Mouse (Mus musculus) kidney, postnatal 0 days (tissue): Measurements from ENCODE around the gene Prkn. TPM values are rescaled to one million over a fixed set of nuclear protein-coding genes. Genes with fewer than 3 reads are reported as not detected.

Experiments used
- ATAC-seq: fragments of 200-750 bp; cut with Nextera tagmentation; replicated peaks from 2 replicates; pipeline ENCODE4 v1.8.0; 2017; ENCODE audit warnings: low read depth, moderate number of reproducible peaks, moderate TSS enrichment, moderate library complexity; ENCODE audit not compliant: low FRiP score
- DNase-seq: peaks from one replicate; pipeline ENCODE4 v3.0.0-alpha.2; 2016; ENCODE audit warnings: low spot score
- H3K27ac ChIP-seq: fragments of 300-500 bp; sonication (generic); 2 replicates; pipeline ENCODE4 v1.5.1; 2014; ENCODE audit warnings: mild to moderate bottlenecking
- H3K27me3 ChIP-seq: fragments of 300-500 bp; sonication (generic); 2 replicates; pipeline ENCODE4 v1.6.1; 2014; ENCODE audit warnings: low read length, mixed read lengths; ENCODE audit not compliant: insufficient read depth
- H3K36me3 ChIP-seq: fragments of 300-500 bp; sonication (generic); 2 replicates; pipeline ENCODE4 v1.6.1; 2014; ENCODE audit warnings: low read length, mixed read lengths; ENCODE audit not compliant: insufficient read depth
- H3K4me1 ChIP-seq: fragments of 300-500 bp; sonication (generic); replicated peaks from 2 replicates; pipeline ENCODE4 v1.6.1; 2014; ENCODE audit warnings: antibody characterized with exemption, low read length, mixed read lengths; ENCODE audit not compliant: insufficient read depth
- H3K4me2 ChIP-seq: fragments of 300-500 bp; sonication (generic); 2 replicates; pipeline ENCODE4 v1.6.1; 2014; ENCODE audit warnings: mild to moderate bottlenecking, low read length, moderate library complexity, mixed read lengths
- H3K4me3 ChIP-seq: fragments of 300-500 bp; sonication (generic); replicated peaks from 2 replicates; pipeline ENCODE4 v1.5.1; 2014; ENCODE audit warnings: low read depth, low read length
- H3K9ac ChIP-seq: fragments of 300-500 bp; sonication (generic); 2 replicates; pipeline ENCODE4 v1.6.1; 2014; ENCODE audit warnings: low read depth, low read length
- H3K9me3 ChIP-seq: fragments of 300-500 bp; sonication (generic); replicated peaks from 2 replicates; pipeline ENCODE4 v1.6.1; 2016; ENCODE audit warnings: low read length, inconsistent platforms, mixed read lengths
- CTCF ChIP-seq: IDR thresholded peaks from 2 replicates; pipeline ENCODE4 v1.5.1; 2016; ENCODE audit warnings: antibody characterized with exemption, low read depth, mild to moderate bottlenecking, moderate library complexity
- WGBS: fragments of 180-500 bp; shearing (Covaris S2); extraction: QIAGEN DNeasy Blood & Tissue Kit; methylation state at CpG from one replicate; pipeline ENCODE4 v1.1.7; 2014; 5-methylcytosine and 5-hydroxymethylcytosine counted together
- polyA plus RNA-seq: library from polyadenylated mRNA; unstranded; fragments of >200 nt; fragmentation: Nextera tagmentation; extraction: Ambion mirVana; gene quantifications from 2 replicates; pipeline ENCODE4 v1.2.1, GENCODE M21; 2015

Prkn gene
- polyA plus RNA-seq, 1 experiment from 2014 or later: 3.6 TPM

GRCm38 (mm10) chr17:11881110-11881820 lies 1041.1 kb downstream of the Prkn start:
- WGBS: 87% methylated on average over 5 of the region's 5 CpGs
- Histone ChIP-seq H3K4me3 (no peak overlapping the region), H3K9ac (no peak overlapping the region), H3K27me3 (no peaks in the 10 kb centered on the region), H3K4me2 (no peak overlapping the region), H3K36me3 (no peaks in the 10 kb centered on the region), H3K4me1 (no peaks in the 10 kb centered on the region), H3K27ac (no peak overlapping the region), H3K9me3 (no peaks in the 10 kb centered on the region)
- no peak for DNase-seq
- no peak for TF ChIP-seq CTCF
- ATAC-seq: no peak

GRCm38 (mm10) chr17:11885601-11886000 lies 1045.4 kb downstream of the Prkn start:
- H3K4me1 ChIP-seq: no peaks in the 10 kb centered on the region
- DNase-seq: no peak
- no peaks in the 10 kb centered on the region for H3K36me3 ChIP-seq
- TF ChIP-seq CTCF: no peak
- no peaks in the 10 kb centered on the region for H3K27me3 ChIP-seq
- no peak overlapping the region for H3K4me3 ChIP-seq
- H3K9ac ChIP-seq: no peak overlapping the region
- H3K4me2 ChIP-seq: no peak overlapping the region
- 95% methylated on average over 6 of the region's 6 CpGs for WGBS
- no peak for ATAC-seq
- no peaks in the 10 kb centered on the region for H3K9me3 ChIP-seq
- no peak overlapping the region for H3K27ac ChIP-seq

- WGBS: 79% methylated on average over 4 of the region's 4 CpGs
- Histone ChIP-seq H3K4me1 (no peaks in the 10 kb centered on the region), H3K4me3 (no peak overlapping the region), H3K9ac (no peak overlapping the region), H3K9me3 (no peaks in the 10 kb centered on the region), H3K27me3 (no peaks in the 10 kb centered on the region), H3K4me2 (no peak overlapping the region), H3K27ac (no peak overlapping the region), H3K36me3 (no peaks in the 10 kb centered on the region)
- ATAC-seq (no peak), DNase-seq (no peak)
- TF ChIP-seq CTCF: peak; percentile 12; the same call in 1 of the 2 replicates
These were observed 1046.8 kb downstream of the Prkn start for GRCm38 (mm10) chr17:11886963-11887362.

GRCm38 (mm10) chr17:11887591-11888205 lies 1047.5 kb downstream of the Prkn start:
- TF ChIP-seq CTCF: no peak
- Histone ChIP-seq H3K4me3 (no peak overlapping the region), H3K27ac (no peak overlapping the region), H3K9me3 (no peaks in the 10 kb centered on the region), H3K4me2 (no peak overlapping the region), H3K4me1 (no peaks in the 10 kb centered on the region), H3K36me3 (no peaks in the 10 kb centered on the region), H3K9ac (no peak overlapping the region), H3K27me3 (no peaks in the 10 kb centered on the region)
- ATAC-seq: no peak
- no peak for DNase-seq
- 84% methylated on average over 12 of the region's 12 CpGs for WGBS

DNA sequence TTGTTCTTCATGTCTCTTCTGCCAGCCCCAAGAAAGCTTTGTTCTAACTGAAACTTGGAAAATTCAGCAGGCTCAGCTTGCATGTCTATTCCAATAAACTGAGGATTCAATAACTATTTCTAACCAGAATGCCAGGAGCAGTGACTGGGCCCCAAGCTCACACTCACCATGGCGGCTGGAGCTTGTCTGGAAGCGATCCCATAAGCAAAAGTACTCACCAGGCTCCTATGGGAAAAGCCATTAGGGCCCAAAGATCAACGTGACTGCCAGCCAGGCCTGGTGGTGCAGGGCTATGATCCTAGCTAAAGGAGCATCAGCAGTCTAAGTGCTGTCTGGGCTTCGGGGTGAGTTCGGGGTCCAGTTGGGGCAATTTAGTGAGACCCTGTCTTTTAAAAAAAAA lies 1048.6 kb downstream of the Prkn start:
- H3K4me2 ChIP-seq: no peak overlapping the region
- no peaks in the 10 kb centered on the region for H3K36me3 ChIP-seq
- no peak overlapping the region for H3K27ac ChIP-seq
- no peaks in the 10 kb centered on the region for H3K9me3 ChIP-seq
- no peak for ATAC-seq
- H3K4me1 ChIP-seq: no peaks in the 10 kb centered on the region
- no peaks in the 10 kb centered on the region for H3K27me3 ChIP-seq
- H3K9ac ChIP-seq: no peak overlapping the region
- WGBS: 79% methylated on average over 5 of the region's 5 CpGs
- H3K4me3 ChIP-seq: no peak overlapping the region
- no peak for TF ChIP-seq CTCF
- DNase-seq: no peak

GRCm38 (mm10) chr17:11900300-11900699 lies 1060.1 kb downstream of the Prkn start:
- Histone ChIP-seq H3K4me1 (no peaks in the 10 kb centered on the region), H3K4me3 (no peak overlapping the region), H3K9me3 (no peaks in the 10 kb centered on the region), H3K36me3 (no peaks in the 10 kb centered on the region), H3K27me3 (no peaks in the 10 kb centered on the region), H3K27ac (no peak overlapping the region), H3K4me2 (no peak overlapping the region), H3K9ac (no peak overlapping the region)
- TF ChIP-seq CTCF: no peak
- DNase-seq: no peak
- no peak for ATAC-seq
- 88% methylated on average over 7 of the region's 7 CpGs for WGBS
